Mouse (Mus musculus) G1E-ER4 (cell line): ENCODE data around the gene Kmt2b. TPM values are rescaled to one million over a fixed set of nuclear protein-coding genes. Genes with fewer than 3 reads are reported as not detected.

ENCODE experiments used
- GATA1 ChIP-seq: IDR thresholded peaks from one replicate; pipeline ENCODE4 v1.8.0; 2012; ENCODE audit warnings: low read length, inconsistent platforms
- polyA plus RNA-seq: library from polyadenylated mRNA; stranded (reverse); fragments of >175 nt; gene quantifications from 2 replicates; pipeline ENCODE4 v1.2.3, GENCODE M21; 2012

The Kmt2b gene
- polyA plus RNA-seq, 1 experiment: 147 TPM

- TF ChIP-seq GATA1: no peak
These were observed 25.9 kb downstream of the Kmt2b start for GRCm38 (mm10) chr7:30562526-30563116.

GRCm38 (mm10) chr7:30560296-30560695 lies 28.2 kb downstream of the Kmt2b start:
- no peak for TF ChIP-seq GATA1

GRCm38 (mm10) chr7:30559443-30559954 lies 29.0 kb downstream of the Kmt2b start, which contains the start of gene Lin37:
Gene Lin37, minus strand, starts transcription at chr7:30559838.
- no peak for TF ChIP-seq GATA1

- TF ChIP-seq GATA1: no peak
These were observed 29.7 kb downstream of the Kmt2b start for GRCm38 (mm10) chr7:30558656-30559442.

- TF ChIP-seq GATA1: no peak
These were observed 30.5 kb downstream of the Kmt2b start for GRCm38 (mm10) chr7:30557901-30558514.

GRCm38 (mm10) chr7:30556894-30557536 lies 31.5 kb downstream of the Kmt2b start:
- no peak for TF ChIP-seq GATA1

- no peak for TF ChIP-seq GATA1
These were observed 34.5 kb downstream of the Kmt2b start for GRCm38 (mm10) chr7:30553810-30554584.

GRCm38 (mm10) chr7:30553021-30553589 lies 35.4 kb downstream of the Kmt2b start:
- no peak for TF ChIP-seq GATA1

- TF ChIP-seq GATA1: no peak
These were observed 36.2 kb downstream of the Kmt2b start, which contains the start of the genes Hspb6 and Proser3 for GRCm38 (mm10) chr7:30552102-30553020. Gene Hspb6, plus strand, starts transcription at chr7:30552178. Gene Proser3, minus strand, starts transcription at chr7:30552299.

GRCm38 (mm10) chr7:30551445-30552101 lies 37.0 kb downstream of the Kmt2b start:
- no peak for TF ChIP-seq GATA1

- TF ChIP-seq GATA1: no peak
These were observed 37.9 kb downstream of the Kmt2b start for GRCm38 (mm10) chr7:30550603-30551002.

- no peak for TF ChIP-seq GATA1
These were observed 38.6 kb downstream of the Kmt2b start for GRCm38 (mm10) chr7:30549880-30550279.

GRCm38 (mm10) chr7:30544327-30544726 lies 44.2 kb downstream of the Kmt2b start:
- TF ChIP-seq GATA1: peak; percentile 37
